Mouse (Mus musculus) duodenum, adult 2 months (tissue): ENCODE results near the gene Psg20. TPM values are rescaled to one million over a fixed set of nuclear protein-coding genes. Genes with fewer than 3 reads are reported as not detected.

Source experiments
- polyA plus RNA-seq: library from polyadenylated mRNA; depleted of rRNA; stranded (reverse); fragments of >200 nt; gene quantifications from 2 replicates; pipeline ENCODE4 v1.2.3, GENCODE M21; 2012; ENCODE audit warnings: low replicate concordance; rRNA removed

The Psg20 gene
- polyA plus RNA-seq = not detected in 2 replicates

DNA sequence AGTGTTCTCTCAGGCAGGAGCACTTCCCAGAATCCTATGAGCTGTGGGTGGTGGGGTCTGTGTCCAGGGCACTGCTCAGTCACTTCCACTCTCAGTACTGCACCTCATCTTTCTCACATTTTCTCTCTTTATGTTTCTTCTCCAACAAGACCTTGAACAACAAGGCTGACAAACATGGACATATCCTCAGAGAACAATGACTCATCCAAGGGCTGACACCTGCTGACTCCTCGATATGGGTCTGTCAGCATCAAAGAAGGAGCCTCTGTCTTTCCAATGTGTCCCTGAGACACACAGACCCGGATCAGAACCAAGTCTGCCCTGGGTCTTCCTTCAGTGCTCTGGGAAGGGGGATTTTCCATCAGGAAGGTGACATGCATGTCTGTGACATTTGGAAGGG is at the start of gene Psg20:
Gene Psg20 (minus strand): TSS at position 101 of the 400 bp plus-strand sequence.

DNA sequence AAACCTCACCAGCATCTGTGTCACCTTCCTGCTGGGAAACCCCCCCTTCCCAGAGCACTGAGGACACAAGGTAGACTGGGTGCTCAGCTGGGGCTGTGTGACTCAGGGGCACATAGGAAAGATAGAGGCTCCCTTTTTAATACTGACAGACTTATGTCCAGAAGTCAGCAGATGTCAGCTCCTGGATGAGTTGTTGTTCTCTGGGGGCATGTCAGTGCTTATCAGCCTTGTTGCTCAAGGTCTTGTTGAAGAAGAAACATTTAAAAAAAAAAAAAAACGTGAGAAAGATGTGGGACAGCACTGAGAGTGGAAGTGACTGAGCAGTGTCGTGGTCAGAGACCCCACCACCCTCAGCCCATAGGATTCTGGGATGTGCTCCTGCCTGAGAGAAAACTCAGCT is 31.8 kb upstream of the Psg20 start, which contains the start of gene Psg22:
Gene Psg22 (plus strand): TSS at position 301 of the 400 bp plus-strand sequence.

DNA sequence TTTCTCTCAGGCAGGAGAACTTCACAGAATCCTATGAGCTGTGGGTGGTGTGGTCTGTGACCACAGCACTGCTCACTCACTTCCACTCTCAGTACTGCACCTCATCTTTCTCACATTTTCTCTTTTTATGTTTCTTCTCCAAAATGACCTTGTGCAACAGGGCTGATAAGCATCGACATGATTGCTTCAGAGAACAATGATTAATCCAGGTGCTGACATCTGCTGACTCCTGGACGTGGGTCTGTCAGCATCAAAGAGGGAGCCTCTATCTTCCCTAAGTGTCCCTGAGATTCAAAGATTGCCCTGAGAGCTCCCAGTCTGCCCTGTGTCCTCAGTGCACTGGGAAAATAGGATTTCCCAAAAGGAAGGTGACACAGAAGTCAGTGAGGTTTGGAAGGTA is 29.4 kb downstream of the Psg20 start, which contains the start of gene Psg21:
Gene Psg21 (minus strand): TSS at position 101 of the 400 bp plus-strand sequence.

Other genes starting within 250 kb of the Psg20 start
- gene Psg26, start 202.0 kb downstream of the Psg20 start, polyA plus RNA-seq = not detected in 2 replicates
- 0.23 and 0.32 TPM in 2 replicates for gene Psg25, start 153.9 kb downstream of the Psg20 start, polyA plus RNA-seq
- 0.13 TPM in 1 of 2 replicates, not detected in the other for gene Psg27, start 118.9 kb downstream of the Psg20 start, polyA plus RNA-seq
- not detected in 2 replicates for gene Psg23, start 69.7 kb downstream of the Psg20 start, polyA plus RNA-seq
- not detected in 2 replicates for gene Psg21, start 29.5 kb downstream of the Psg20 start, polyA plus RNA-seq
- 0.07 TPM in 1 of 2 replicates, not detected in the other for gene Psg22, start 31.9 kb upstream of the Psg20 start, polyA plus RNA-seq
- gene Psg19, start 112.3 kb upstream of the Psg20 start, polyA plus RNA-seq = not detected in 2 replicates
- 0.06 and 0.28 TPM in 2 replicates for gene Psg17, start 135.4 kb upstream of the Psg20 start, polyA plus RNA-seq
- gene Mill2, start 153.8 kb upstream of the Psg20 start, polyA plus RNA-seq = 1.4 and 2.9 TPM in 2 replicates
- gene Pglyrp1, start 185.1 kb upstream of the Psg20 start, polyA plus RNA-seq = 561 and 1,240 TPM in 2 replicates
- 19.3 and 30.1 TPM in 2 replicates for gene Ccdc61, start 224.2 kb upstream of the Psg20 start, polyA plus RNA-seq
- 0.37 and 0.51 TPM in 2 replicates for gene Nova2, start 239.7 kb upstream of the Psg20 start, polyA plus RNA-seq